Mouse (Mus musculus) limb, embryonic 14.5 days (tissue): Measurements from ENCODE around the gene Arpc3. TPM values are rescaled to one million over a fixed set of nuclear protein-coding genes. Genes with fewer than 3 reads are reported as not detected.
A peak's percentile ranks its signal among the peaks of the same experiment; 100 is the strongest.
"Not testable (repeated sequence)": the region's sequence is repeated elsewhere in the genome, so short reads cannot be mapped to it uniquely, and the experiment has no call there.

Experiments used
- ATAC-seq: fragments of 200-750 bp; cut with Nextera tagmentation; 2 replicates; pipeline ENCODE4 v1.8.0; 2017; ENCODE audit warnings: low read depth, moderate number of reproducible peaks, moderate TSS enrichment; ENCODE audit not compliant: low FRiP score
- DNase-seq: peaks from one replicate; pipeline ENCODE4 v3.0.0-alpha.2; 2015; ENCODE audit warnings: low spot score
- H3K27ac ChIP-seq: fragments of 300-500 bp; sonication (generic); replicated peaks from 2 replicates; pipeline ENCODE4 v1.5.1; 2014; ENCODE audit warnings: low read depth, mild to moderate bottlenecking, low read length, moderate library complexity, mixed read lengths
- H3K27me3 ChIP-seq: fragments of 300-500 bp; sonication (generic); 2 replicates; pipeline ENCODE4 v1.6.1; 2014; ENCODE audit warnings: low read length, mixed read lengths; ENCODE audit not compliant: control insufficient read depth, insufficient read depth
- H3K36me3 ChIP-seq: fragments of 300-500 bp; sonication (generic); 2 replicates; pipeline ENCODE4 v1.6.1; 2014; ENCODE audit warnings: mild to moderate bottlenecking, low read length, moderate library complexity, mixed read lengths; ENCODE audit not compliant: control insufficient read depth, insufficient read depth
- H3K4me1 ChIP-seq: fragments of 300-500 bp; sonication (generic); 2 replicates; pipeline ENCODE4 v1.6.1; 2014; ENCODE audit warnings: antibody characterized with exemption, low read length, mixed read lengths; ENCODE audit not compliant: control insufficient read depth, insufficient read depth
- H3K4me2 ChIP-seq: fragments of 300-500 bp; sonication (generic); replicated peaks from 2 replicates; pipeline ENCODE4 v1.6.1; 2014; ENCODE audit warnings: low read depth, mild to moderate bottlenecking, low read length, moderate library complexity; ENCODE audit not compliant: severe bottlenecking
- H3K4me3 ChIP-seq: fragments of 300-500 bp; sonication (generic); replicated peaks from 2 replicates; pipeline ENCODE4 v1.5.1; 2014; ENCODE audit warnings: low read length
- H3K9ac ChIP-seq: fragments of 300-500 bp; sonication (generic); 2 replicates; pipeline ENCODE4 v1.6.1; 2014; ENCODE audit warnings: mild to moderate bottlenecking, low read depth, low read length, moderate library complexity; ENCODE audit not compliant: severe bottlenecking
- H3K9me3 ChIP-seq: fragments of 300-500 bp; sonication (generic); 2 replicates; pipeline ENCODE4 v1.6.1; 2016; ENCODE audit warnings: low read length; ENCODE audit not compliant: control insufficient read depth
- POLR2A ChIP-seq: fragments of 200-500 bp; IDR thresholded peaks from 2 replicates; pipeline ENCODE4 v1.8.0; 2012; ENCODE audit warnings: inconsistent platforms, mild to moderate bottlenecking, moderate library complexity, borderline replicate concordance; ENCODE audit not compliant: insufficient read depth, insufficient read length; ENCODE audit errors: extremely low read depth
- WGBS: fragments of 180-500 bp; shearing (Covaris S2); extraction: QIAGEN DNeasy Blood & Tissue Kit; methylation state at CpG from one replicate; pipeline ENCODE4 v1.1.7; 2014; 5-methylcytosine and 5-hydroxymethylcytosine counted together
- polyA plus RNA-seq, 2 experiments: library from polyadenylated mRNA; depleted of rRNA in 1 of 2; stranded (reverse) in 1 of 2; unstranded in 1 of 2; fragments of >200 nt; fragmentation: Nextera tagmentation in 1 of 2; extraction: Ambion mirVana in 1 of 2; gene quantifications; 2 replicates each; pipeline versions ENCODE4 v1.2.1 to v1.2.3; 2012 to 2014

Gene Arpc3
- polyA plus RNA-seq, 2 experiments, result 46.2 to 241 TPM

GRCm38 (mm10) chr5:122412826-122413225 is 21.1 kb downstream of the Arpc3 start:
- H3K9ac ChIP-seq, result no peak overlapping the region
- no peak for TF ChIP-seq POLR2A
- H3K27me3 ChIP-seq, result no peaks in the 10 kb centered on the region
- no peaks in the 10 kb centered on the region for H3K9me3 ChIP-seq
- H3K27ac ChIP-seq, result no peak overlapping the region
- H3K36me3 ChIP-seq, result no peaks in the 10 kb centered on the region
- H3K4me3 ChIP-seq, result no peak overlapping the region
- H3K4me1 ChIP-seq, result no peaks in the 10 kb centered on the region
- no peak for ATAC-seq
- H3K4me2 ChIP-seq, result no peak overlapping the region
- WGBS, result 51% methylated on average over 6 of the region's 6 CpGs
- DNase-seq, result no peak

- Histone ChIP-seq H3K4me3 (no peak overlapping the region), H3K36me3 (no peaks in the 10 kb centered on the region), H3K27ac (no peak overlapping the region), H3K9me3 (no peaks in the 10 kb centered on the region), H3K27me3 (no peaks in the 10 kb centered on the region), H3K4me2 (no peak overlapping the region), H3K4me1 (no peaks in the 10 kb centered on the region), H3K9ac (no peak overlapping the region)
- no peak for TF ChIP-seq POLR2A
- 91% methylated on average over 5 of the region's 5 CpGs for WGBS
- DNase-seq (no peak), ATAC-seq (no peak)
Measured at GRCm38 (mm10) chr5:122414351-122414750, 22.7 kb downstream of the Arpc3 start.

- Histone ChIP-seq H3K27me3 (no peaks in the 10 kb centered on the region), H3K4me2 (no peak overlapping the region), H3K4me3 (no peak overlapping the region), H3K27ac (no peak overlapping the region), H3K4me1 (no peaks in the 10 kb centered on the region), H3K36me3 (no peaks in the 10 kb centered on the region), H3K9me3 (no peaks in the 10 kb centered on the region), H3K9ac (no peak overlapping the region)
- ATAC-seq (no peak), DNase-seq (no peak)
- TF ChIP-seq POLR2A, result no peak
- 83% methylated on average over 12 of the region's 12 CpGs for WGBS
Measured at GRCm38 (mm10) chr5:122415465-122415864, 23.8 kb downstream of the Arpc3 start.

- H3K9me3 ChIP-seq, ATAC-seq, H3K4me3 ChIP-seq, H3K4me1 ChIP-seq, H3K27ac ChIP-seq, H3K27me3 ChIP-seq, H3K36me3 ChIP-seq, H3K4me2 ChIP-seq, H3K9ac ChIP-seq, DNase-seq: not testable (repeated sequence)
- 61% methylated on average over 4 of the region's 4 CpGs for WGBS
Measured at GRCm38 (mm10) chr5:122420676-122421075, 29.0 kb downstream of the Arpc3 start.

- ATAC-seq (0 out of 2 replicates have a peak, but pooled peaks have one; percentile 8), DNase-seq (no peak)
- peak within 1 kb of the TSS; percentile 90 for H3K27ac ChIP-seq
- H3K36me3 ChIP-seq, result peaks cover 4% of the 10 kb centered on the region; the same call in 1 of the 2 replicates
- WGBS, result 22% methylated on average over 17 of the region's 17 CpGs
- peaks cover 5% of the 10 kb centered on the region for H3K4me1 ChIP-seq
- H3K27me3 ChIP-seq, result no peaks in the 10 kb centered on the region
- no peaks in the 10 kb centered on the region for H3K9me3 ChIP-seq
- H3K9ac ChIP-seq, result peak within 1 kb of the TSS; percentile 92
- no peak for TF ChIP-seq POLR2A
- H3K4me3 ChIP-seq, result peak within 1 kb of the TSS; percentile 98
- peak within 1 kb of the TSS; percentile 84 for H3K4me2 ChIP-seq
Measured at GRCm38 (mm10) chr5:122421271-122422068, 29.8 kb downstream of the Arpc3 start, which contains the start of gene Anapc7. TSS of gene Anapc7 (plus strand) at chr5:122421693.
